Mouse (Mus musculus) CH12.LX (cell line): ENCODE data around the gene Ddx55. TPM values are rescaled to one million over a fixed set of nuclear protein-coding genes. Genes with fewer than 3 reads are reported as not detected.

Experiments used
- DNase-seq: peaks from one replicate; pipeline ENCODE4 v3.0.0-alpha.2; 2013; ENCODE audit errors: extremely low read depth
- H3K27ac ChIP-seq: 2 replicates; pipeline ENCODE4 v1.5.1; 2012; ENCODE audit warnings: low read depth, mild to moderate bottlenecking, control low read depth, moderate library complexity; ENCODE audit not compliant: insufficient read depth
- H3K27me3 ChIP-seq: replicated peaks from 2 replicates; pipeline ENCODE3; 2012; ENCODE audit warnings: inconsistent platforms
- H3K36me3 ChIP-seq, 2 experiments: replicated peaks in 1 of 2; 2 replicates each; pipeline versions ENCODE3 to v1.6.1; 2012; ENCODE audit warnings: inconsistent platforms in 1 of 2, low read length in 1 of 2, mild to moderate bottlenecking in 1 of 2, mixed read lengths in 1 of 2, moderate library complexity in 1 of 2; ENCODE audit not compliant: control insufficient read depth in 1 of 2, insufficient read depth in 1 of 2
- H3K4me1 ChIP-seq, 2 experiments: 2 replicates each; pipeline ENCODE4 v1.6.1; 2012; ENCODE audit warnings: inconsistent platforms in 1 of 2, moderate library complexity in 1 of 2; ENCODE audit not compliant: insufficient read depth in 2 of 2, control insufficient read depth in 1 of 2
- H3K4me2 ChIP-seq: 2 replicates; pipeline ENCODE4 v1.6.1; 2012; ENCODE audit warnings: low read depth, mild to moderate bottlenecking, control low read depth; ENCODE audit not compliant: poor library complexity, insufficient read depth, severe bottlenecking
- H3K4me3 ChIP-seq, 3 experiments: fragments of 150-350 bp in 1 of 3; sonication (generic) in 1 of 3; replicated peaks in 1 of 3; 2 replicates each; pipeline versions ENCODE3 to v1.5.1; 2011 to 2012; ENCODE audit warnings: low read depth in 2 of 3, low read length in 2 of 3, mild to moderate bottlenecking in 2 of 3, moderate library complexity in 2 of 3, control low read depth in 1 of 3, improper control_type of control experiment in 1 of 3, inconsistent platforms in 1 of 3, mixed read lengths in 1 of 3; ENCODE audit not compliant: poor library complexity in 1 of 3
- H3K79me2 ChIP-seq: replicated peaks from 2 replicates; pipeline ENCODE4 v1.6.1; 2012; ENCODE audit warnings: mild to moderate bottlenecking, moderate library complexity; ENCODE audit not compliant: control insufficient read depth, poor library complexity, insufficient read depth, severe bottlenecking; ENCODE audit errors: extremely low read depth
- H3K9ac ChIP-seq: 2 replicates; pipeline ENCODE4 v1.6.1; 2012; ENCODE audit warnings: low read depth, mild to moderate bottlenecking, control low read depth, moderate library complexity; ENCODE audit not compliant: insufficient read depth
- H3K9me3 ChIP-seq: replicated peaks from 2 replicates; pipeline ENCODE3; 2012; ENCODE audit warnings: low read length, inconsistent platforms, mixed read lengths
- BHLHE40 ChIP-seq: IDR thresholded peaks from 2 replicates; pipeline ENCODE4 v1.6.1; 2011; ENCODE audit warnings: mild to moderate bottlenecking, low read depth, low read length, improper control_type of control experiment
- CHD1 ChIP-seq: IDR thresholded peaks from 2 replicates; pipeline ENCODE4 v1.6.1; 2012; ENCODE audit warnings: low read depth, low read length, improper control_type of control experiment, inconsistent platforms
- CHD2 ChIP-seq: IDR thresholded peaks from 2 replicates; pipeline ENCODE4 v1.6.1; 2011; ENCODE audit warnings: low read length, improper control_type of control experiment
- CTCF ChIP-seq, 2 experiments: IDR thresholded peaks in 1 of 2; conservative IDR thresholded peaks in 1 of 2; 2 replicates each; pipeline ENCODE4 v1.5.1; 2011 to 2012; ENCODE audit warnings: low read depth in 2 of 2, low read length in 2 of 2, improper control_type of control experiment in 1 of 2, inconsistent platforms in 1 of 2, mild to moderate bottlenecking in 1 of 2, moderate library complexity in 1 of 2
- E2F4 ChIP-seq: IDR thresholded peaks from 2 replicates; pipeline ENCODE4 v1.6.1; 2011; ENCODE audit warnings: low read depth, low read length, improper control_type of control experiment; ENCODE audit not compliant: insufficient replicate concordance
- ELF1 ChIP-seq: IDR thresholded peaks from 2 replicates; pipeline ENCODE4 v1.6.1; 2014; ENCODE audit warnings: low read depth, mild to moderate bottlenecking, inconsistent platforms, low read length, improper control_type of control experiment
- EP300 ChIP-seq: IDR thresholded peaks from 2 replicates; pipeline ENCODE4 v1.6.1; 2011; ENCODE audit warnings: low read length, improper control_type of control experiment
- HCFC1 ChIP-seq: IDR thresholded peaks from 2 replicates; pipeline ENCODE4 v1.6.1; 2012; ENCODE audit warnings: low read depth, mild to moderate bottlenecking, inconsistent platforms, low read length, improper control_type of control experiment
- IRF4 ChIP-seq: IDR thresholded peaks from 2 replicates; pipeline ENCODE4 v1.6.1; 2014; ENCODE audit warnings: low read depth, mild to moderate bottlenecking, inconsistent platforms, low read length, improper control_type of control experiment
- JUND ChIP-seq: conservative IDR thresholded peaks from 2 replicates; pipeline ENCODE4 v1.6.1; 2011; ENCODE audit warnings: low read depth, low read length, improper control_type of control experiment
- KAT2A ChIP-seq: IDR thresholded peaks from 2 replicates; pipeline ENCODE4 v1.6.1; 2012; ENCODE audit warnings: low read length, improper control_type of control experiment, inconsistent platforms; ENCODE audit not compliant: insufficient replicate concordance
- MYC ChIP-seq: IDR thresholded peaks from 2 replicates; pipeline ENCODE4 v1.6.1; 2011; ENCODE audit warnings: low read depth, mild to moderate bottlenecking, improper control_type of control experiment, low read length
- PAX5 ChIP-seq: IDR thresholded peaks from 2 replicates; pipeline ENCODE4 v1.6.1; 2012; ENCODE audit warnings: low read length, inconsistent platforms, mixed read lengths
- SIN3A ChIP-seq: IDR thresholded peaks from 2 replicates; pipeline ENCODE4 v1.6.1; 2012; ENCODE audit warnings: low read length, improper control_type of control experiment, inconsistent platforms
- TBP ChIP-seq: conservative IDR thresholded peaks from 2 replicates; pipeline ENCODE4 v1.6.1; 2011; ENCODE audit warnings: low read depth, low read length, improper control_type of control experiment
- UBTF ChIP-seq: IDR thresholded peaks from 2 replicates; pipeline ENCODE4 v1.6.1; 2012; ENCODE audit warnings: low read depth, mild to moderate bottlenecking, inconsistent platforms, low read length, improper control_type of control experiment, moderate library complexity
- ZKSCAN1 ChIP-seq: IDR thresholded peaks from 2 replicates; pipeline ENCODE4 v1.6.1; 2012; ENCODE audit warnings: low read depth, inconsistent platforms, low read length, improper control_type of control experiment, borderline replicate concordance
- dilution Hi-C: fragments of 300-500 bp; cut with MboI; formaldehyde crosslinking; loops from 2 replicates; pipeline ENCODE4 v1.14.3; 2020; ENCODE audit warnings: low sequenced_read_pairs; ENCODE audit not compliant: extremely low pct_unique_long_range_greater_than_20kb, extremely low pct_ligation_motif_present
- in situ Hi-C: fragments of 300-500 bp; cut with MboI; formaldehyde crosslinking; loops from 3 replicates; pipeline ENCODE4 v1.14.3; 2019; ENCODE audit warnings: low sequenced_read_pairs, low pct_ligation_motif_present, low pct_unique_long_range_greater_than_20kb, mixed read lengths
- polyA plus RNA-seq: library from polyadenylated mRNA; unstranded; fragments of >175 nt; gene quantifications from 2 replicates; pipeline ENCODE4 v1.2.1, GENCODE M21; 2012; ENCODE audit warnings: low read depth; ENCODE audit not compliant: insufficient read length
- total RNA-seq, 2 experiments: library from RNA; depleted of rRNA; stranded (reverse); fragments of 300-350 nt in 1 of 2; fragments of >200 nt in 1 of 2; gene quantifications; 2 replicates each; pipeline ENCODE4 v1.2.3; 2012 to 2014

Gene Ddx55
- total and polyA plus RNA-seq, 3 experiments, result 15.1 to 25.9 (median 18.2) TPM

- Histone ChIP-seq H3K9ac (no peak overlapping the region), H3K4me2 (no peak overlapping the region), H3K4me3 (no peak overlapping the region), H3K4me1 (peaks cover 10 to 23% of the 10 kb centered on the region in 2 experiments)
- no peak for TF ChIP-seq UBTF
- TF ChIP-seq CTCF (conservative IDR thresholded peaks at IDR 0.05 in 1 of 2, IDR thresholded peaks at IDR 0.05 in 1 of 2; ENCODE audit: low read depth in 2 of 2, low read length in 2 of 2), result no peak
- TF ChIP-seq MYC, result no peak
- no peak for TF ChIP-seq ZKSCAN1
- no peak for TF ChIP-seq KAT2A
- no peak for TF ChIP-seq EP300
- TF ChIP-seq E2F4, result no peak
- no peak for TF ChIP-seq JUND
- no peak for TF ChIP-seq BHLHE40
- TF ChIP-seq HCFC1, result no peak
- no peak for TF ChIP-seq ELF1
- no peak for TF ChIP-seq CHD1
- no peak for TF ChIP-seq PAX5
- no peak for TF ChIP-seq CHD2
- no peak for TF ChIP-seq SIN3A
- TF ChIP-seq, all 38 proteins: peak for 0
- no peaks in the 10 kb centered on the region for H3K79me2 ChIP-seq
- H3K27ac ChIP-seq, result no peak overlapping the region
- no peak for DNase-seq
- H3K27me3 ChIP-seq, result no peaks in the 10 kb centered on the region
- peaks cover 5 to 25% of the 10 kb centered on the region in 2 experiments for H3K36me3 ChIP-seq
- in situ Hi-C loops, result no loop called here
- H3K9me3 ChIP-seq, result no peaks in the 10 kb centered on the region
- dilution Hi-C loops, result no loop called here
These were observed 42.1 kb upstream of the Ddx55 start for GRCm38 (mm10) chr5:124510536-124511050.

DNA sequence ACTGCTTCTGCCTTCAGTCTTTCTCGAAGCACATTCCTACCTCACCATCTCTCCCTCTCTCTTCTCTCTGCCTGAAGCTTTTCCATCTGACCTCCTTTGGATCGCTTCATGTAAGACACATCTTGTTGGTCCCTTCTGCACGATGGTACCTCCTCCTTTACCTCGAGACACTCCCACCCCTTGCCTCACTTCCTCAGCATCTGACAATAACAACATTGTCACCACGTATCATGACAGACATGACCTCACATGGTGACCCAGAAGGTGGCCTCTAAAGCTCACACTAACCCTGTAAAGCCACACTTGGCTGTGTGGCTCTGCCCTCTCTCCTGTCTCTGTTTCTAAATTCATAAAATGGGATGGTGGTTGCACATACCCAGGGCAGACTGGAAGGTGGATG, 36.9 kb upstream of the Ddx55 start:
- H3K4me2 ChIP-seq, result no peak overlapping the region
- peaks cover 4% of the 10 kb centered on the region for H3K9me3 ChIP-seq
- no peaks in the 10 kb centered on the region for H3K79me2 ChIP-seq
- TF ChIP-seq EP300 (no peak), IRF4 (no peak), TBP (no peak)
- H3K27me3 ChIP-seq, result no peaks in the 10 kb centered on the region
- H3K27ac ChIP-seq, result no peak overlapping the region
- peaks cover 7 to 14% of the 10 kb centered on the region in 2 experiments for H3K4me1 ChIP-seq
- dilution Hi-C loops, result no loop called here
- no peak overlapping the region for H3K4me3 ChIP-seq
- no peak for DNase-seq
- H3K36me3 ChIP-seq, result peaks cover 5 to 28% of the 10 kb centered on the region in 2 experiments
- in situ Hi-C loops, result no loop called here
- no peak overlapping the region for H3K9ac ChIP-seq
